15 mouse cellular contexts compared by ENCODE assay signal in the genomic region with DNA sequence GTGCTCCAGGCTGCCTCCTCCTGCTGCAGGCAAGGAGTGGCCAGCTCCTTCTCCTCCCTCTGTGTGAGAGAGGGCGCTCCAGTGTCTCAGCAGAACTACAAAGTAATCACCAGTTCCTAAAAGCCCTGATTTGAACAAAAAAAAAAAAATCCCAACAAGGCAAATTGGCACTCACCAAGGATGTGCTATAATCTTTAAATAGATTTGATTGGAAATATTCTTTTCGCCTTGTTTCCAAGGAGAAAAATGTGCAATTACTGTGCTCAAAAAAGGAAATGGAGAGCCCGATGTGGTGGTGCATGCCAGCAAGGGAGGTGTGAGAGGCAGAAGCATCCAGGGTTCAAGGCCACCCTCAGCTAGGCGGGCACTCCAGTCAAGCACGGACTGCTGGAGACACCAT. TPM values are rescaled to one million over a fixed set of nuclear protein-coding genes. Genes with fewer than 3 reads are reported as not detected.
"Had no signal": no experiment of that assay in that cellular context is flagged by ENCODE, and none has a peak within 500 bp of the region (broad histone marks: within the 10 kb centered on the region; RNA-seq: fewer than 3 reads in every experiment).

No protein-coding gene starts in this region.

- H3K4me1 ChIP-seq: liver, embryonic 15.5 days had no signal

- H3K4me2 ChIP-seq: liver, embryonic 11.5 days; liver, embryonic 15.5 days; neural tube, embryonic 12.5 days had no signal

- ATAC-seq: lung, postnatal 0 days had no signal

- DNase-seq: kidney, postnatal 10 days; kidney, postnatal 4 days; lung, adult 2 months; lung, postnatal 36 days; midbrain, embryonic 14.5 days; right cerebral cortex, postnatal 4 days; spleen, adult 18-20 months; thymus, adult 2 months; thymus, postnatal 25 days had no signal

- H3K27me3 ChIP-seq: liver, embryonic 15.5 days; neural tube, embryonic 12.5 days had no signal

- H3K9ac ChIP-seq: liver, embryonic 15.5 days; neural tube, embryonic 12.5 days had no signal

- H3K4me3 ChIP-seq: limb, embryonic 10.5 days; liver, embryonic 15.5 days; neural tube, embryonic 12.5 days had no signal

- H3K9me3 ChIP-seq: limb, embryonic 10.5 days; liver, embryonic 15.5 days; neural tube, embryonic 12.5 days had no signal

- H3K27ac ChIP-seq: limb, embryonic 10.5 days; liver, embryonic 15.5 days; neural tube, embryonic 12.5 days had no signal

- H3K36me3 ChIP-seq: limb, embryonic 10.5 days had no signal

RNA-seq across cellular contexts. Expression of gene Myo18b, which starts 35.7 kb away (rescaled TPM):
- total RNA-seq: monocyte, adult 5-6 weeks had no signal
